Mouse (Mus musculus): Measurements from ENCODE around the gene Crybb1. TPM values are rescaled to one million over a fixed set of nuclear protein-coding genes. Genes with fewer than 3 reads are reported as not detected.
A peak's percentile ranks its signal among the peaks of the same experiment; 100 is the strongest.

Gene Crybb1
- total and polyA plus RNA-seq, 3 experiments: not detected

DNA sequence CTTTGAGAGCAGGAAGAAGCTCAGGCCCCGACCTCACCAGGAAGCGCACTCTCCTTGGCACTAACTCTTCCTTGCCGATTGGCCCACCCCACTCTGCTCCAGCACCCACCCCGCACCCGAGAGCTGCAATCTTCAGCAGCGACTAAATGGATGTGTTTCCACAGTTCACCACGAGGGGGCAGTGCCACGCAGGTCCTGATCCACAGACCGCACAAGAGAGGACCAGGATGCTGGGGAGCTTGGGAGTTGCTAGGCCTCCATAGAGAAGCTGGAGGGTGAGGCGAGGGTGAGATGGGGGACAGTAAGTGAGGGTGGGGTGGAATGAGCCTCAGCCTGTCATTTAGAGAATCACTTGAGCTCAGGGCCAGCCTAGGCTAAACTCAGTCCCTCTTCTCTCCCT, 14.9 kb upstream of the Crybb1 start:
- Histone ChIP-seq H3K4me3 (ENCODE audit: low read depth, low read length) (peak overlapping the region; percentile 35; the same call in 1 of the 2 replicates), H3K36me3 (replicated peaks) (peaks cover 2% of the 10 kb centered on the region), H3K4me1 (ENCODE audit: insufficient read depth, low read depth, low read length) (peaks cover 66% of the 10 kb centered on the region), H3K27me3 (ENCODE audit: insufficient read depth, low read length) (peaks cover 26% of the 10 kb centered on the region), H3K9me3 (replicated peaks) (peaks cover 17% of the 10 kb centered on the region)
- ATAC-seq (ENCODE audit: extremely low read depth, insufficient number of reproducible peaks, low FRiP score, poor library complexity, severe bottlenecking): 0 out of 2 replicates have a peak, but pooled peaks have one; percentile 5
- DNase-seq (ENCODE audit: low spot score): peak; percentile 77
- no peak for TF ChIP-seq TAL1 (conservative IDR thresholded peaks at IDR 0.05; ENCODE audit: low read depth, low read length)
- TF ChIP-seq CTCF (IDR thresholded peaks at IDR 0.05; ENCODE audit: low read depth, low read length): peak; percentile 81
- TF ChIP-seq GATA1 (IDR thresholded peaks at IDR 0.05; ENCODE audit: borderline replicate concordance, low read length): no peak
- no peak for TF ChIP-seq GATA2 (IDR thresholded peaks at IDR 0.05; ENCODE audit: borderline replicate concordance, low read depth, low read length)

DNA sequence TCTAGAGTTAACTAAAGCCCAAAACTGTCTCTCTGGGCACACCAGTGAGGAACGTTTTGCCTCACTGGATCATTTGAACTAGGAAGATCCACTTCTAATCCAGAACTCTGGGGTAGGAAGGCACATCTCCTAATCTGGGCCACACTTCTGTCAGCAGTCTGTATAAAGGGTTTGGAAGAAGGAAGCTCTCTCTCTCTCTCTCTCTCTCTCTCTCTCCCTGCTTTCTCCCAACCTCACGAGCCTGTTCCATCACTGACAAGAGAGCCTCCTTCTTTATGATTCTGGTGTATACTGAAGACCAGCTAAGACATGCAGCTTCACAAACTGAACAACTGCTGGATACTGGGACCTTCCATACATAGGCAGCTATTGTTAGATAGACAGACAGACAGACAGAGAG, 13.8 kb upstream of the Crybb1 start:
- ATAC-seq (ENCODE audit: extremely low read depth, insufficient number of reproducible peaks, low FRiP score, poor library complexity, severe bottlenecking): no peak
- H3K36me3 ChIP-seq (replicated peaks): peaks cover 2% of the 10 kb centered on the region

DNA sequence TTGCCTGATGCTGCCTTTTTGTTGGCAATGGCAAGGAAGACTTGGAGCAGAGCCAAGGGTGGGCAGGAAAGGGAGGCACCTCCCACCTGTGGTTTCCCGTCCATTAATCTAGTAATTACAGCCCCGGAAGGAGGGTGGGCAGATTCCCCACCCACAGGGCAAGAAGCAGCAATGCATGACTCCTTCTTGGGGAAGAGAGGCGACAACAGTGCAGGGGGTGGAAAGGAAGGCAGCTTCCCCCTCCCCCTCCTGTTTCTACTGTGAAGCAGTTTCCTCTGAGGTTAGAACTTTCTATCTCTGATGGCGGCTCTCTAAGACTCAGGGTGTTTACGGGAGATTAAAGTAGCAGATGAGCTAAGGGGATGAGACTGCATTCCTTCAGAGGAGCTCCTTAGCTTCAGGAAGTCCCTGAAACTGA, 13.2 kb upstream of the Crybb1 start:
- H3K27me3 ChIP-seq (ENCODE audit: insufficient read depth, low read length): peaks cover 16% of the 10 kb centered on the region
- TF ChIP-seq GATA1 (IDR thresholded peaks at IDR 0.05; ENCODE audit: borderline replicate concordance, low read length) (no peak), TAL1 (conservative IDR thresholded peaks at IDR 0.05; ENCODE audit: low read depth, low read length) (peak; percentile 61), POLR2AphosphoS5 (IDR thresholded peaks at IDR 0.05; ENCODE audit: insufficient replicate concordance, low read depth, low read length) (no peak)
- DNase-seq (ENCODE audit: low spot score): peak; percentile 61
- peaks cover 80% of the 10 kb centered on the region for H3K4me1 ChIP-seq (ENCODE audit: insufficient read depth, low read depth, low read length)
- peaks cover 2% of the 10 kb centered on the region for H3K36me3 ChIP-seq (replicated peaks)
- H3K4me3 ChIP-seq (ENCODE audit: low read depth, low read length): no peak overlapping the region; the same call in 1 of the 2 replicates
- peaks cover 17% of the 10 kb centered on the region for H3K9me3 ChIP-seq (replicated peaks)
- ATAC-seq (ENCODE audit: extremely low read depth, insufficient number of reproducible peaks, low FRiP score, poor library complexity, severe bottlenecking): peak; percentile 15; the same call in 1 of the 2 replicates

More for the DNA sequence above, 13.8 kb upstream of the Crybb1 start:
- H3K4me3 ChIP-seq (ENCODE audit: low read depth, low read length): no peak overlapping the region
- H3K9me3 ChIP-seq (replicated peaks): peaks cover 17% of the 10 kb centered on the region
- peaks cover 75% of the 10 kb centered on the region for H3K4me1 ChIP-seq (ENCODE audit: insufficient read depth, low read depth, low read length)
- no peak for DNase-seq (ENCODE audit: low spot score)
- no peak for TF ChIP-seq GATA1 (IDR thresholded peaks at IDR 0.05; ENCODE audit: borderline replicate concordance, low read length)
- TF ChIP-seq CTCF (IDR thresholded peaks at IDR 0.05; ENCODE audit: low read depth, low read length): no peak
- no peak for TF ChIP-seq POLR2AphosphoS5 (IDR thresholded peaks at IDR 0.05; ENCODE audit: insufficient replicate concordance, low read depth, low read length)
- TF ChIP-seq GATA2 (IDR thresholded peaks at IDR 0.05; ENCODE audit: borderline replicate concordance, low read depth, low read length): no peak
- no peak for TF ChIP-seq TAL1 (conservative IDR thresholded peaks at IDR 0.05; ENCODE audit: low read depth, low read length)
- peaks cover 20% of the 10 kb centered on the region for H3K27me3 ChIP-seq (ENCODE audit: insufficient read depth, low read length)

DNA sequence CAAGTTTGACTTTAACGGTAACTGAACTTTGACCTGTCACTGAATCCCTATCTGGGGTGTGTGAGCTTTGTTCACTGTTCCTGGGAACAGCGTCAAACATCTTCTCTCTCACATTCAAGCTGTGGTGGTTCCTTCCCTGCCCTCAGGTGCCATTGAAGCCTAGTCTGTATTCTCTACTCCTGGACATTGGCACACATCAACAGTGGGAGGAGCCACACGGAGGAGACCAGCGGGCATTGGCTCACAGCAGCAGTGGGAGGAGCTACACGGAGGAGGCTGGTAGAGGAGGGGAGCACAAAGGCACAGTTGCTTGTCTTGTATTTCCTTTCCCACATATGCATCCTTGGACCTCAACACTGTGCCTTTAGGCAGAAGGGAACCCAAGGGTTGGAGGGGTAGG, 12.6 kb upstream of the Crybb1 start:
- ATAC-seq (ENCODE audit: extremely low read depth, insufficient number of reproducible peaks, low FRiP score, poor library complexity, severe bottlenecking): peak; percentile 19; the same call in 1 of the 2 replicates
- H3K4me1 ChIP-seq (ENCODE audit: insufficient read depth, low read depth, low read length): peaks cover 86% of the 10 kb centered on the region
- DNase-seq (ENCODE audit: low spot score): peak; percentile 40
- peaks cover 2% of the 10 kb centered on the region for H3K36me3 ChIP-seq (replicated peaks)
- TF ChIP-seq POLR2AphosphoS5 (IDR thresholded peaks at IDR 0.05; ENCODE audit: insufficient replicate concordance, low read depth, low read length): no peak
- TF ChIP-seq TAL1 (conservative IDR thresholded peaks at IDR 0.05; ENCODE audit: low read depth, low read length): no peak
- TF ChIP-seq CTCF (IDR thresholded peaks at IDR 0.05; ENCODE audit: low read depth, low read length): no peak
- no peak for TF ChIP-seq GATA2 (IDR thresholded peaks at IDR 0.05; ENCODE audit: borderline replicate concordance, low read depth, low read length)
- TF ChIP-seq GATA1 (IDR thresholded peaks at IDR 0.05; ENCODE audit: borderline replicate concordance, low read length): no peak
- peaks cover 11% of the 10 kb centered on the region for H3K27me3 ChIP-seq (ENCODE audit: insufficient read depth, low read length)
- peak overlapping the region; percentile 58; the same call in 1 of the 2 replicates for H3K4me3 ChIP-seq (ENCODE audit: low read depth, low read length)
- peaks cover 19% of the 10 kb centered on the region for H3K9me3 ChIP-seq (replicated peaks)

DNA sequence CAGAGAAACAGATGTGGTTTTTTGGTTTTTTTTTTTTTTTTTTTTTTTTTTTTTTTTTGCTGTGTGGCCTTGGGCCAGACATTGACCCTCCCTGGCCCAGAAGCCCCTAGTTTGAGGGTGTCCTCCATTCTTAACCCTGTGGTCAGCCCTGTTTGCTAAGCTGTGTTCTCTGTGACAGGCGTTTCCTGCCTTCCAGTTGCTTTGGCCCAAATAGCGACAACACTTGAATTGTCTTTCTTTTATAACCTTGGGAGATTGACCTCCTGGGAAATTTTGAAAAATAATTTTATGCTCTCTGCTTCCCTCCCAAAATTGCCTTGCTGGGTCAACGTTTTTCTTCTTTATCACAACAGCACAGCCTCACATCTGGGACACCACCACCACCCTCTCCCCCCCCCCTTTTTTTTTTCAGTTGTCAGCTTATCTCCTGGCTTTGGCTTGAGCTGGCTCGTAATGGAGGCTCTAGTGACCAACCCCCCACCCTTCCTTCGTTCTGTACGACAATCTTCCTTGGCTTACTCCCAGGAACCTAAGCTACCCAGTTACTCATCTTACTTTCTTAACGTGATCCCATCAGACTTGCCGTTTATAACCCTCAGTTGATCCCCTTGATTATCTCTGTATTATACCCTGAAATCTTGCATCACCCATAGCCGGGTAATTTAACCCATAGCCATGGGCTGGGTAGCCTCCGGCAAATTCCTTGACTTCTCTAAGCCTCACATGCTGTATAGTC, 11.9 kb upstream of the Crybb1 start:
- H3K4me1 ChIP-seq (ENCODE audit: insufficient read depth, low read depth, low read length): peaks cover 88% of the 10 kb centered on the region

DNA sequence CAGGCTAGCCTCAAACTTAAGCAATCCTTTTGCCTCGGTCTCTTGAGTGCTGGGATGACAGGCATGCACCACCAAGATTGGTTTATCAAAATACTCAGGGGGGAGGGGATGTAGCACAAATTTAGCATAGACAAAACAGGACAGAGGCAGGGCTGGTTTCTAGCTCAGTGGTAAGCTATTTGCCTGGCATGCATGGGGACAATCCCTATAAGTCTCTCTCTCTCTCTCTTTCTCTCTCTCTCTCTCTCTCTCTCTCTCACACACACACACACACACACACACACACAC, 11.4 kb upstream of the Crybb1 start:
- Histone ChIP-seq H3K9me3 (replicated peaks) (peaks cover 21% of the 10 kb centered on the region), H3K36me3 (replicated peaks) (peaks cover 2% of the 10 kb centered on the region), H3K4me3 (ENCODE audit: low read depth, low read length) (peak overlapping the region; percentile 35; the same call in 1 of the 2 replicates), H3K4me1 (ENCODE audit: insufficient read depth, low read depth, low read length) (peaks cover 89% of the 10 kb centered on the region), H3K27me3 (ENCODE audit: insufficient read depth, low read length) (peaks cover 1% of the 10 kb centered on the region; the same call in 1 of the 2 replicates)
- no peak for TF ChIP-seq GATA1 (IDR thresholded peaks at IDR 0.05; ENCODE audit: borderline replicate concordance, low read length)
- ATAC-seq (ENCODE audit: extremely low read depth, insufficient number of reproducible peaks, low FRiP score, poor library complexity, severe bottlenecking) (peak; percentile 29; the same call in 1 of the 2 replicates), DNase-seq (ENCODE audit: low spot score) (peak; percentile 37)

More for the DNA sequence above, 11.9 kb upstream of the Crybb1 start:
- Histone ChIP-seq H3K27me3 (ENCODE audit: insufficient read depth, low read length) (peaks cover 5% of the 10 kb centered on the region), H3K9me3 (replicated peaks) (peaks cover 21% of the 10 kb centered on the region), H3K36me3 (replicated peaks) (peaks cover 2% of the 10 kb centered on the region), H3K4me3 (ENCODE audit: low read depth, low read length) (peak overlapping the region; percentile 58; the same call in 1 of the 2 replicates)
- TF ChIP-seq GATA2 (IDR thresholded peaks at IDR 0.05; ENCODE audit: borderline replicate concordance, low read depth, low read length) (no peak), TAL1 (conservative IDR thresholded peaks at IDR 0.05; ENCODE audit: low read depth, low read length) (peak; percentile 83)
- ATAC-seq (ENCODE audit: extremely low read depth, insufficient number of reproducible peaks, low FRiP score, poor library complexity, severe bottlenecking) (peak; percentile 64), DNase-seq (ENCODE audit: low spot score) (peak; percentile 76)

All from G1E (cell line).